Mouse (Mus musculus): ENCODE results near the gene Muc5b. TPM values are rescaled to one million over a fixed set of nuclear protein-coding genes. Genes with fewer than 3 reads are reported as not detected.

The Muc5b gene
- not detected for polyA plus RNA-seq (2017; shearing (Covaris generic))

GRCm38 (mm10) chr7:141838779-141839178 lies at the start of gene Muc5b:
TSS of gene Muc5b (plus strand) at chr7:141839070.

GRCm38 (mm10) chr7:141918407-141918806 lies 79.5 kb downstream of the Muc5b start, which contains the start of gene Tollip:
TSS of gene Tollip (minus strand) at chr7:141918507.

Other genes with a start within 250 kb of the Muc5b start
- gene Muc6, start 183.8 kb upstream of the Muc5b start, polyA plus RNA-seq (2017; shearing (Covaris generic)), result 0.10 TPM
- gene Muc2, start 148.7 kb upstream of the Muc5b start, polyA plus RNA-seq (2017; shearing (Covaris generic)), result not detected
- gene Muc5ac, start 50.1 kb upstream of the Muc5b start, polyA plus RNA-seq (2017; shearing (Covaris generic)), result not detected
- gene Tollip, start 79.4 kb downstream of the Muc5b start, polyA plus RNA-seq (2017; shearing (Covaris generic)), result 76.0 TPM
- 0.88 TPM for gene Brsk2, start 110.7 kb downstream of the Muc5b start, polyA plus RNA-seq (2017; shearing (Covaris generic))
- 154 TPM for gene Mob2, start 222.0 kb downstream of the Muc5b start, polyA plus RNA-seq (2017; shearing (Covaris generic))